Mouse (Mus musculus) lung, adult 2 months (tissue): ENCODE results near the gene Mtx3.

Experiments
- CTCF ChIP-seq: fragments of 200-500 bp; IDR thresholded peaks from 2 replicates; pipeline ENCODE4 v1.5.1; 2011; ENCODE audit warnings: mild to moderate bottlenecking, low read length, control low read depth; ENCODE audit not compliant: insufficient read depth
- POLR2A ChIP-seq: fragments of 200-500 bp; IDR thresholded peaks from 2 replicates; pipeline ENCODE4 v1.6.1; 2011; ENCODE audit warnings: low read depth, mild to moderate bottlenecking, control low read depth, low read length, borderline replicate concordance; ENCODE audit errors: extremely low read depth

GRCm38 (mm10) chr13:92859959-92860358, 15.4 kb downstream of the Mtx3 start:
- TF ChIP-seq CTCF (no peak), POLR2A (no peak)
